Mouse (Mus musculus) erythroid progenitor cell, adult 5-6 weeks (primary cell): ENCODE measurements around the gene Lhx9. TPM values are rescaled to one million over a fixed set of nuclear protein-coding genes. Genes with fewer than 3 reads are reported as not detected.

Experiments
- total RNA-seq, 2 experiments: library from RNA; stranded (forward) in 1 of 2; stranded (reverse) in 1 of 2; fragments of 150-400 nt in 1 of 2; fragments of 186-747, 209-891 nt in 1 of 2; gene quantifications; 2 replicates each; pipeline versions ENCODE4 v1.2.3 to v1.2.4; 2015 to 2017; ENCODE audit warnings: low replicate concordance in 2 of 2

The Lhx9 gene
- total RNA-seq, 2 experiments from 2014 or later: not detected

Other genes with a start within 250 kb of the Lhx9 start
- gene Nek7, start 228.4 kb downstream of the Lhx9 start, total RNA-seq (2015; ENCODE audit: low replicate concordance): 16.2 and 23.5 TPM in 2 replicates
- gene Nek7, start 228.4 kb downstream of the Lhx9 start, total RNA-seq (2017; ENCODE audit: low replicate concordance): 15.2 and 16.0 TPM in 2 replicates
- gene 2310009B15Rik, start 8.3 kb upstream of the Lhx9 start, total RNA-seq (2015; ENCODE audit: low replicate concordance): not detected in 2 replicates
- gene 2310009B15Rik, start 8.3 kb upstream of the Lhx9 start, total RNA-seq (2017; ENCODE audit: low replicate concordance): not detected in 2 replicates
- 8.6 and 15.1 TPM in 2 replicates for gene Dennd1b, start 114.9 kb upstream of the Lhx9 start, total RNA-seq (2015; ENCODE audit: low replicate concordance)
- 2.3 and 5.1 TPM in 2 replicates for gene Dennd1b, start 114.9 kb upstream of the Lhx9 start, total RNA-seq (2017; ENCODE audit: low replicate concordance)